Mouse (Mus musculus): ENCODE results near the gene Brca1.
"Not testable (repeated sequence)": the region's sequence is repeated elsewhere in the genome, so short reads cannot be mapped to it uniquely, and the experiment has no call there.

The Brca1 gene

DNA sequence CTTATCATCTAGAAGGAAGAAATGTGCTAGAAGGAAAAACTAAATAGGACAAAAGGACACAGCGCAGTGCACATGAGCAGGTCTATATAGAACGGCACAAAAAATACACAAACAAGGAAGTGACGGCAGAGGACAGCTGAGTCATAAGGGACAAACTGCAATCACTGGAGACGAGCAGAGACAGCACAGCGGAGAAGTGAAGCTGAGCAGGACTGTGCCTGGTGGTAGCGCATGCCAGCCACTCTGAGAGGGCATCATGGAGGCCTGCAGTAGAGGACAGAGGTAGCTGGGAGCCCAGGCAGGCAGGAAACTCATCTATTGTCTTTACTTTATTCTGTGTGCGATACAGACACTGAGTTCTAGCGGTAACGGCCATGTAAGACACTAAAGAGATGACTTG is 8.2 kb downstream of the Brca1 start:
- no peak for DNase-seq (ENCODE audit: low read depth, low spot score)

DNA sequence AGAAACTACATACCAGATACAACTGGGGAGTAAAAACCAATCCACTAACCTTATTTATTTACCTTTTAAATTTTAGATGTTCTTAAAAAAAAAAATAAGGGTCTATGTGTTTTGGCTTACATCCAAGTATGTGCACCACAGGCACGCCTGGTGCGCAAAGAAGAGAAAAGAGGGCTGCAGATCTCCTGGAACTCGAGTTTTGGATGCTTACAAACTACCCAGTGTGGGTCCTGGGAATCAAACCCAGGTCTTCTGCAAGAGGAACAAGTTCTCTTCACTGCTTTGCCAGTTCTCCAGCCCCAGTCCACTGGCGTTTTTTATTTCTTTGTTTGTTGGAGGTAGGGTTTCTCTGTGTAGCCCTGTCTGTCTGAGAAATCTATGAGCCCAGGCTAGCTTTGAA is 25.1 kb downstream of the Brca1 start:
- DNase-seq (ENCODE audit: low read depth, low spot score), result no peak

DNA sequence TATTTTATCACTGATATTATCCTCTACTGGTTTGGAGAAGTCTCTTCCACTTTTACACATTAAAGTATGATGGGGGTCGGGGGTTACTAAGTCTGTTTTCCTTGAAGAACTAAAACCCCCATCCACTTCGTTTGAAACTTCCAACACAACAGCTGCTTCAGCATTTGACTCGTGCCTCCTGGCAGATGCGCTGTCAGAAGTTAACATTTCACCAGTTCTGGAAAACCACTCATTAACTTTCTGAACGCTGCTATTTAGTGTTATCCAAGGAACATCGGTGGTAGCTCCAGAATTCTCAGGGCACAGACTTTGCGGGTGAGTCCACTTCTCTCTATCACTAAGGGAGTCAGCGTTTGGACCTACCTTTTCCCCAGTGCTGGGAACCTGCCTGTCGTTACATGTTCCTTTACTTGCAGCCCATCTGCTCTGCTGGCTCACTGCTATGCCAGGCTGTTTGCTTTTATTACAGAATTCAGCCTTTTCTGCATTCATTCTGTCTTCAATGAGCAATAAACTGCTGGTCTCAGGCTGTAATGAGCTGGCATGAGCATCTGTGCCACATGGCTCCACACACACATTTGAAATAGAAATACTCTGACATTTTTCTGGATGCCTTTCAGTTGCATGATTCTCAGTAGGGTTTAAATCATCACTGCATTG is 25.7 kb downstream of the Brca1 start:
- DNase-seq (ENCODE audit: low read depth, low spot score), result no peak

DNA sequence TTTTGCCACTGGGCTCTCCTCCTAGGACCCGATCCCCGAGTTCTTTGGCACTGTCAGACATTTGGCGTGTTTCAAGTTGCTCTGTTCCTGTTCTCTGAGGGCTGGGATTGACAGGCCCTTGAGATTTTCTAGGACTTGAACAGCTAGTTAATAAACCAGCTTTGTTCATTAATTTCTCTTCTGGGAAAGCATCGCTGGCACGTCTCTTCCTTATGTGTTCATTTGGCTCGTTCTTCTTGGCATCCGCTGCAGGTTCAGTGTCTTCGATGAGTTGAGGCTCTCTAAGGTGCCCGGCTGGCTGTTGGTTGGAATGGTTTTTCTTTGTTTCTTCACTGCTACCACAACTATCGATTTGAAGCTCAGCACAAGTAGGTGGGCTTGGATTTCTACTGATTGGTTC is 26.7 kb downstream of the Brca1 start:
- DNase-seq (ENCODE audit: low read depth, low spot score), result no peak

DNA sequence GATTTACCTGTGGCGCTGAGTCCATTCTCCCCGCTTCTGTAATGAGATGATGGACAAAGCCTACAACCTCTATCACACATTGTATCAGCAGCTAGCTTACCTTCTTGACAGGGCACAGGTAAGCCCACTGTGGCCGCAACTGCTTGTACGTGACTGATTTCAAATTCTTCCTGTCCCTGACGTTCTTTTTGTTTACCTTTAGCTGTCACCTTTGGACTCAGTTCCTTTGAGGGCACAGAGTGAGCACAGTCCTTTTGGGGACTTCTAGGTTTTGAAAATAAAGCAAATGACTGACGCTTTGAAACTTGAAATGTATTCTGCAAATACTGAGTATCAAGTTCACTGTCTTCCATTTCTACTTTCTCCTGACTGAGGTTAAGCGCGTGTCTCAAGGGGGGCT is 27.3 kb downstream of the Brca1 start:
- no peak for DNase-seq (ENCODE audit: low read depth, low spot score)

DNA sequence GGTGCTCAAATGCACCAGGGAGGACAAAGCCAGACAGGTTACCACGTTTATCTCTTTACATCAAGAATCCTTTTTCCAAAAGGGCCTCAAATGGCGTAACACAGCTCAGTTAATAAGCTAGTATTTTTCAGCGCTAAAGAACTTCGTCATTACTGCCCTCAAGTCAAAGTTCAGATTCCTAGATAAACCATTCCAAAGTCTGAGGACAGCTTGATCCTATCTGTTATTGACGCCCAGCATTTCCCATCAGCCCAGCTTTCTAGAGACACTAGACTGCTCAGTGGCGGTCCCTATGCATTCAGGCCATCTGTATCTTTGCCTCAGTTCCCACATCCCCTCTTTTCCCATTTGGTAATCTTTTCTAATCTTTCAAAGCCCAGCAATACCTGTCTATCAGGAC is 32.4 kb downstream of the Brca1 start:
- no peak for DNase-seq (ENCODE audit: low read depth, low spot score)

DNA sequence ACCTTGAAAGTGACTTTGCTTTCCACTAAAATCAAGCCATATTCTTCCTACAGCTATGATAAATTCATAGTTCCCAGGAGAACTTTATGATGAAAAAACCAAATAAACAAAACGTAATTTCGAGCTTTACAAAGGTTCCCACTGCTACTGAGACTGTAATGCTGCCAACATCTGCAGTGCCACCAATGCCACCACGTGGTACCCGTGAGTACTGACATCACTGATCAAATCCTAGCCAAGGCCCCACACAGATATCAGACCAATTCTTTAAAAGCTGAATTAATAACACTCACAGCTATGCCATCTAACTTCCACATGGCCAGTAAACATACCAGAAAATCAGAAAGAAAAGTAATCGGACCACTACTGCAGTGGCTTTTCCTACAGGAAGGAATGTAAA is 32.8 kb downstream of the Brca1 start:
- no peak for DNase-seq (ENCODE audit: low read depth, low spot score)

DNA sequence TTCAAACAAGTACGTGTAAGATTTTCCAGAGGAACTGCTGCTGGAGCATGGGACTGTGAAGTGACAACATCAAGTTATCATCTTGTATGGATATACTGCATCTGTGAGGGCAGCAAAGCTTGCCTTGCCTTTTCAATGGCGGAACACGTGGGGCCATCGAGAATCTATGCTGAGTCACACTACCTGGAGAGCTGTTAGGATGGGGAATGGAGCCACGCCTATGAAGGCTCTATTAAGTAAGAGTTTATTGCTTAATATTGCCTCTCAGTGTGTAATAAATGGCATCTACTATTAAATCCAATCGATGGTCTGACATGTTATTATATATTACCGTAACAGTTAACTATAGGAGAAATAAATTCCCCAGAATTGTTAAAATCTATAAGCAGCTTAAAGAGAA is 44.7 kb downstream of the Brca1 start:
- DNase-seq (ENCODE audit: low read depth, low spot score), result no peak

DNA sequence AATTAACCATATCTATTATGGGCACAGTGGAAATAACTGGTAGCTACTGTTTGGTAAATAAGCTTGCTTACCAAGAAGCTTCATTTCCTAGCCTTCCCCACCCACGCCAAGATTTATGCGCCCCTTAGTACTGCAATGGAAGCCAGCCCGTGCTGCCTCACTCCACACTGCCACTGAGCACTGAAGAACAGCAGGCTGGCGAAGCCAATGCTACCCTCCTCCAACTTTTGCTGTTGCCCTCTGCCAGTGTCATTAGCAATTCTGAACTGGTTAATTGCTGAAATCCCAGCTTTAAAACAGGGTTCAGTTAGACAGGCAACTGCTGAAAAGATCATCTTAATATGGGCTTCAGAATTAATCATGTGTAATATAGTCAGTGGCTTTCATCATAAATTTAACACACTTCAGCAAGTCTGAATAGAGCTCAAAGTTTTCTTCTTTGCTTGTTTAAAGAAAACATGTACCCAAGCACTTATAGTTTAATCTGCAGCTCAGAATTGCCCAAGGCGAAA is 45.4 kb downstream of the Brca1 start:
- DNase-seq (ENCODE audit: low read depth, low spot score), result no peak

DNA sequence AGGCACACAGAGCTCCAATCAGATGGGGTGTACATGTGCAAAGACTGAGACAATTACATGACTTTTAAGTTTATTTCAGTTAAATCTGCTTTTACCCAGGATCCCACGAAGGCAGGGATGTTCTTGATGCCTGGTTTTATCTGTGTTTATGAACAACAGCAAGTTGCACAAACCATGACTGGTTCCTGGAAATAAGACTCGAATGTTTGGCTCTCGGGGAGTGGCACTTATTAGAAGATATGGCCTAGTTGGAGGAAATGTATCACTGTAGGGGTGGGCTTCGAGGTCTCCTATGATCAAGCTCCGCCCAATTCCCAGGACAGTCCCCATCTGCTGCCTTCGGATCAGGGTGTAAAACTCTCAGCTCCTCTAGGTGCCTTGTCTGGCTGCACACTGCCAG is 65.6 kb downstream of the Brca1 start:
- no peak for DNase-seq (ENCODE audit: low read depth, low spot score)

DNA sequence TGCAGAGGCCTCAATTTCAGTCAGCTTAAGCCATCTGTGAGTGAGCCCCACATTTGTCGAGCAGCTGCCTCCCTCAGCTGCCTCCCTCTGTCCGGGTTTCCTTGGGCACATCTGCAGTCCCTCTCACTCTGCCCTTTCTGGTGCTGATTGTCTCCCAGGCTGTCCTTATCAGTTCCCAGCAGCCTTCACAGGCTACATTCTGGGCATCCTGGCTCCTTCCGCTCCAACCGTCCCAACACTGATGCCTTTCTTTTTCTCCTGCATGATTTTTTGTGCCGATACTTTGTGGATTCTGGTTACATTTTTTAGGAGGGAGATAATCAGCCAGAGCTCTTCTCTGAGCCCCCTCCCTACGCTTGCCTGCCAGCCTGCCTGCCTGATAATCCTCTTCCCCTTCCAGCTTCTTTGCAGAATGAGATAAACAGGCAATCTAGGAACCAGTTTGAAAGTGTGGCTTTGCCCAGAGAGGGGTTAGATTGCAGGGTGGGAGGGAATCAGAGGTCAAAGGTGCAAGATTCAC is 66.2 kb downstream of the Brca1 start:
- no peak for DNase-seq (ENCODE audit: low read depth, low spot score)

DNA sequence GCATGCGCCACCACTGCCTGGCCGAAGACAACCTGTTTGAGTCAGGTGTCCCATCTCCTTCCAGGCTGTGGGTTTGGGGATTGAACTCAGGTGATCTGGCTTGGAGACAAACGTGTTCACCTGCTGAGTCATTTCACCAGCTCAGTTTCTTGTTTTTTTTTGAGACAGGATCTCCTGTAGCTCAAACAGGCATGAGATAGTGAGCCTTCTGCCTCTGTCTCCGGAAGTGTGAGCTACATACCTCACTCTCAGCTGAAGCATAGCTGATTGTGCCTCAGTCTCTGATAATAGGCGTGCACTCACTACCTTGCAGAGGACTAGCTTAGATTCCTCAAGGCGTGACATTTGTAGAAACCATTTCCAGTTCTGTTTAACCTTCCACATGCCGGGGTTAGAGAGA is 66.9 kb downstream of the Brca1 start:
- DNase-seq (ENCODE audit: low read depth, low spot score), result no peak

DNA sequence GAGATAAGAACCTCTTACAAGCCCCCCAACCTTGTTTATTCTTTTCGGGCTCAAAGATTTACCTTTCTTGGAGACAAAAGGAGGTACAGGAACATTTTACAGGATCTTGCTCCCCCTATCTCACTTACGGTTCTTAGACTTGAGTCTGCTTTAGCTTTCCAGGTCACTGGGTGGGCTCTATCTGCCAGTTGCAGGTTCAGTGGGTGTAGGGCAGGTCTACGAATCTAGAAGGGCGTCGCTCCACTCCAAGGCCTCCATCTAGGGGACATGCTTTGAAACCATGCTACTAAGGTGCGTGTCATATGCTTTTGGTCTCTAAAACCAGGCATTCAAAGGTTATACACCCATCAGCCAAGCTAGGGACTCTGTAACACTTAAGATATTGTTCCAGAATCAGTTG is 67.5 kb downstream of the Brca1 start:
- no peak for DNase-seq (ENCODE audit: low read depth, low spot score)

DNA sequence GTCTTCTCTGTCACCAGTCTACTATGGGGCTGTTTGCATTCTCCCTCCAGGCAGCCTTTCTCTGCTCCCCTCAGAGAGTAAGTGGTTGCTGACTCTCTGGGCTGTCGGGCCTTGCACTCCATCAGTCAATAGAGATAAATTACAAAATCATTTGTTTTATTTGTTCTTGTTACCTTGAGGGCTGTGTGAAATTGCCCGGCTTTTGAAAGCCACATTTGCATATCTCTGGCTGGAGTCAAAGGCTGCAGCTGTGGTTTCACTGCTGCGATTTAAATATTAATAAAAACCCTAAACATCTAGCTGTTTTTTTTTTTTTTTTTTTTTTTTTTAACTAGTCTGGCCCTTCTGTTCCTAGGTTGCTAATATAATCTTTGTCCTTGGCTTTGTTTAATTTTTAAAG is 68.0 kb downstream of the Brca1 start:
- no peak for DNase-seq (ENCODE audit: low read depth, low spot score)

DNA sequence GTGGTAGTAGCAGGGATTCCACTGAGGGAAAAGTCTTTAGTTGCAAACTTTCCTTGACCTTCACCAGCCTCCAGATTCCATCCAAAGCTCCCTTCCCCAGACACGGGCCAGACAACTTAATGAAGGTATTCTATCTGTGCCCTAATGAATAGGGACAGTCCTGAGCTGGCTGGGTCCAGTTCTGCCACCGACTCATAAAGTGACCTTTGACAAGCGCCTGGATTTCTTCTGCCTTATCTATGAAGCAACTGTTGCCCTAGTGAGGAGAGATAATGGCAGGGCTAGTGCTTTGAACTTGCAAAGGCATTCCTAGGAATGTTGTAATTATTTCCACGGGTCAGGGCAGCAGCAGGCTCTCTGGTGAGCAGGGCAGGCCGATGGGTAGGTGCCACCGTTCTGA is 70.8 kb downstream of the Brca1 start:
- no peak for DNase-seq (ENCODE audit: low read depth, low spot score)

DNA sequence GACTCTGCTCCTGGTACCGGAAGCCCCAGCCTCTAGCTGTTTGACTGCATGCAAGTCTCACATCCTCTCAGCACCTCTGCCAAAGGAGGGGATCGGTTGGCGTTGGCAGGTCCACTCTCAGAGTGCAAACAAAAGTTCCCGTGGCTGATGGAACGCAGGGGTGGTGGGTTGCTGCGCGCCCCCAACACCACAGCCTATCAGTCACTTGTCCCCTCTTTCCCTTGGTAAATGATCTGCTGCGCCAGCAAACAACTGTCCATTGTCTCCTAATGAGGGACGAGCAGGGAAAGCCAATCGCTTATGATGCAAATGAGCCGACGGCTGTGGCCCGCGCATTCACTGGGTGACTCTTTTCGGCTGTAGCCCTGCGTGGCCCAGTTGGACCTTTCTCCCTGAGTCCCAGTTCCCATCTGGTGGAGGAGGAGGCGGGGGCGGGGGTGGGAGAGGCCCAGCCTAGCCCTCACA is 72.6 kb downstream of the Brca1 start:
- peak; percentile 76 for DNase-seq (ENCODE audit: low read depth, low spot score)

DNA sequence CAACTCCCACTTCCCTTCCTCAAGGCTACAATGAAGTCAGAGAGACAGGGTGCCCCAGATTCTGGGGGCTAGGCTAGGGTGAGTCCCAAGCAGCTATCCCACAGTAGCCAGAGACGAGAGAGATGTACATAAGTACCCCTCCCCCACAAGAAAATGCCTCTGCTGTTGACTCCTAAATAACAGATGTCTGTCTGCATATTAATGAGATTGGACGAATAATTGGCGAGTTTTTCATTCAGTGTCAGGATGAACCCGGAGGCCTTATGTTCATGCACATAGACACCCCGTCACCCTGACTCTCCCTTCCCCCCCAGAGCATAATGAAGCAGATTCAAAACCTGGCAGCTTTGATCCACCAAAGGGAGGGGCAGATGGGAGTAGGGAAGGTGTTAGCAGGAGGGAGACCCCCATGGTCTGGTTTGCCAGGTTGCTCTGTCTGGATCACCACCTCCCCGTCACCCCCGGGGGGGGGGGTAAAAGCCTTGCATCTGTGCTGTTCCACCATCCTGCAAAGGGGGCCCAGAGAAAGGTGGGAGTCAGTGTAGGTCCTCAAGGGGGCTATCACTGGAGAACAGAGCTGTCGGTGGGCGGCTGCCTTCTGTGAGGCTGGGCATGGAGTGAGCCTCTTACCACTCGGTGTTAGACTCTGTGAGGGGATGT is 74.1 kb downstream of the Brca1 start:
- no peak for DNase-seq (ENCODE audit: low read depth, low spot score)

DNA sequence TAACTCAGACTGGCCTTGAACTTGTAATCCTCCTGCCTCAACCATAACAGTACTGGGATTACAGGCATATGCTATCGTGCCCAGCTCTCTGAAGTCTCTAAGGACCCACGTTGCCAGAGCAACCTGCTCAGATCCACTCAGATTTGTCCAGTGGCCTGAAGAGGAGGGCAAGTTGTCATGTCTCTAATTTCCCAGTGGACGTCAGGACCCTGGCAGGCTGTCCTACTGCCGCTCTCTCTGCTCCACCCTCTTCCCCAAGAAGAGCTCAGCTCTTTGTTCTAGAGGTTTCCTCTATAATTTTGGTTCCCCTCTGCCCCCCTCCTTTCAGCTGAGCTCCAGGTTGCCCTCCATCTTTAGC is 74.6 kb downstream of the Brca1 start:
- no peak for DNase-seq (ENCODE audit: low read depth, low spot score)

DNA sequence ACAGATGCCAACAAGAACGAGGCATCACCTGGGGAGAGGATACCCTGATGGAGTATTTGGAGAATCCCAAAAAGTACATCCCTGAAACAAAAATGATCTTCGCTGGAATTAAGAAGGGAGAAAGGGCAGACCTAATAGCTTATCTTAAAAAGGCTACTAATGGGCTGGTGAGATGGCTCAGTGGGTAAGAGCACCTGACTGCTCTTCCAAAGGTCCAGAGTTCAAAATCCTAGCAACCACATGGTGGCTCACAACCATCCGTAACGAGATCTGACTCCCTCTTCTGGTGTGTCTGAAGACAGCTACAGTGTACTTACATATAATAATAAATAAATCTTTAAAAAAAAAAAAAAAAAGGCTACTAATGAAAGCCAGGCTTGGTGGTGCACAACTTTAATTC is 75.4 kb downstream of the Brca1 start:
- not testable (repeated sequence) for DNase-seq (ENCODE audit: low read depth, low spot score)

DNA sequence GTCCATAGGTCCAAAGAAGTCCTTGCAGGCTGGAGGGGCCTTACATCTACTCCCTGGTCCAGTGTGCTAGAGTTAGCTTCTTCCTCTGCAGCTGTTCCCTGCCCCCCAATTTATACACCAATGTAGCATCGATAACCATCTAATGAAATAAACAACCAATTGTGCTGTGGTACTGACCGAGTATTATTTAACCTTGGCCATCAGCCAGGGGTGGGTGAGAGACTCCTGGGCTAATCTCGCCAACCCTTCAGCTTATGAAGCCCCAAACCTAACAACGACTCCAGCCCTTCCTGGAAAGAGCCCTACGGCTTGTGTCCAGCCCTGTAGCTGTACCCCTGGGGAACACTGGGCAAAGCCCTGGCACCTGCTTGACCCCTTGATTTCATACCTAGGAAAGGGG is 77.5 kb downstream of the Brca1 start:
- DNase-seq (ENCODE audit: low read depth, low spot score), result no peak

DNA sequence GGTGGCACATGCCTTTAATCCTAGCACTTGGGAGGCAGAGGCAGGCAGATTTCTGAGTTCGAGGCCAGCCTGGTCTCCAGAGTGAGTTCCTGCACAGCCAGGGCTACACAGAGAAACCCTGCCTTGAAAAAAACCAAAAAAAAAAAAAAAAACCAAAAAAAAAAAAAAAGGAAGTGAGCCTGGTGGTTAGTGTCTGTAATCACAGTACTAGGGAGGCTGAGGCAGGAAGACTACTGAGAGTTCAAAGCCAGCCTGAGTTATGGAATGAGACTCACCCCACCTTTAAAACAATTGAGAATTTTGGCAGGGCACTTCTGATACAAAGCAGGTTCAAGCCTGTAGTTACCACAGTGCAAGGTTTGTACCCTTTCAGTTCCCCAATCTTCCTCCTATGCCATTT is 78.1 kb downstream of the Brca1 start:
- DNase-seq (ENCODE audit: low read depth, low spot score), result not testable (repeated sequence)

DNA sequence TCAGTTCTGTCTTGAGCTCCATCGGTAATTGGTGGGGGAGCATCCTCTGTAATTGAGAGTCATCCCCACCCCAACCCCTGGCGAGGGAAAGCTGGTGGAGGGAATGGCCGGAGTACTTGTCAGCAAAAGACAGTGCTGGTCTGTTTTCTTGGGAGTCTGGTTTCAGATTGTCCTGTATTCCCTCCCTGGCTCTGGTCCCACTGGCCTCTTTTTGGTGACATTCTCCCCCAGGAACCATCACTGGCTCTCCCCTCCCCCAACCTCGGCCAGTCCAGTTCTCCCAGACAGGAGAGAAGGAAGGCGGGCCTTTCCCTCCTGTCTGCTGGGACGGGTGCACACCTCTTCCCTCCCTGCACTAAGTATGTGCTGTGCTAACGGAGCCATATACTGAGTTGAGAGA is 79.4 kb downstream of the Brca1 start:
- no peak for DNase-seq (ENCODE audit: low read depth, low spot score)

DNA sequence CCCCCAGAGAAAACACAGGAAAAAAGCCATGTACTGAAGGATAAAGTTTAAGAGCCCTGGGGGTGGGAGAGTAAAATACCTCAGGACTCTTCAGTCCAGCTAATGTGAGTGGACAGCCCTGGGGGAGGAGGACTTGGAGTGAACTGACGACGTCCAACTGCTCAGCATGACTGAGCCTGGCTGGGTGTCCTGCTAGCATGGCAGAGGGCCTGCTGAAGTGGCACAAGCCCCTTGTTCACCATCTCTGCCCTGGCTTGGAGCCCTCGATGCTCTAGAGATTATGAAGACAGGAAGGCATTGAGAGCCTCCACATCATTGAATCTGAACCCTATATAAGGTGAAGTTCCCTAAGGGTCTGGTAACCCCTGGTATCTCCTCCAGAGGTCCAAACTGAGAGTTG is 79.8 kb downstream of the Brca1 start:
- no peak for DNase-seq (ENCODE audit: low read depth, low spot score)

All from ES-CJ7 (cell line).